Mouse (Mus musculus): ENCODE measurements around the gene Zfp64. TPM values are rescaled to one million over a fixed set of nuclear protein-coding genes. Genes with fewer than 3 reads are reported as not detected.
"Not testable (repeated sequence)": the region's sequence is repeated elsewhere in the genome, so short reads cannot be mapped to it uniquely, and the experiment has no call there.

Zfp64 gene
- total RNA-seq, 2 experiments from 2014 or later: 15.7 to 16.7 TPM

DNA sequence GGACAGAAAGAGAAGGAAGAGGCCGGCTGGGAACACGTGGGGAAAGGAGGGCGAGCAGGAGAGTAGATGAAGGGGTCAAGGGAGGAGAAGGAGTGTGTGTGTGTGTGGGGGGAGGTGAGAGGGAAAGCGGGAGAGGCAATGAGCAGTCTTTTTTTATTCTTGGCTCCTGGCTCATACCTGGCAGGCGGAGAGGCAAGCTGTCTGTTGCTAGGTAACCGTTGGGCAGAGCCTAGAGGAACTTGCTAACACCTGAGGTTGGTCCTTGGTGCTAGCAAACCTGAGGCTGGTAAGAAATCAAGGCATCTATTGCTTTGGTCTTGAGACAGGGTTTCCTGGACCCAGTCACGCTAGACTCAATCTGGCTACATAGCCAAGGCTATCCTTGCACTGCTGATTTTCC lies 98.7 kb downstream of the Zfp64 start:
- DNase-seq (ENCODE audit: low spot score in 2 of 2): no peak

DNA sequence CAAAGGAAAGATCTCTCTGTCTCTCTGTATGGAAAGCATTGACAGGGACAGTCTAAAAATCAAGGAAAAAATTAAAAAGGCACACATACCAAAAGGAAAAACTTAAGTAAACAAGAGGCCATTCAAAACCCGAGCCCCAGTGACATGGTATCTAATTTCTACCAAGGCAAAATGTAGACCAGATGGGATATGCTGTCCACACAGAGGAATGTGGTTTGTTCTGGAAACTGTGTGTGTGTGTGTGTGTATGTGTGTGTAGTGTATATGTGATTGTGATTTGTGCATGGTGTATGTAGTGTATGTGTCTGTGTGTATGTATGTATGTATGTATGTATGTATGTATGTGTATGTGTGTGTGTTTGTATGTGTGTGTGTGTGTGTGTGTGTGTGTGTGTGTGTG lies 100.6 kb downstream of the Zfp64 start:
- DNase-seq (ENCODE audit: low spot score in 2 of 2): no peak

DNA sequence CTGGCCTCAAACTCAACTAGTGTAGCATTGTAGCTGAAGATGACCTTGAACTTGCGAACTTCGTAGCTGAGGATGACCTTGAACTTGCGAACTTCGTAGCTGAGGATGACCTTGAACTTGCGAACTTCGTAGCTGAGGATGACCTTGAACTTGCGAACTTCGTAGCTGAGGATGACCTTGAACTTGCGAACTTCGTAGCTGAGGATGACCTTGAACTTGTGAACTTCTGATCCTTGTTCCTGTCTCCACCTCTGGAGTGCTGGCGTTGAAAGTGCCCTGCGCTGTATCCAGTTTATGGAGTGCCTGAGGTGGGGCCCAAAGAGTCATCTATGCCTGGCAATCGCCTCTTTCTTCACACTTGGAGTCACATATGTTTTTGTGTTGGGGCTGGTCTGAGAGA lies 101.5 kb downstream of the Zfp64 start:
- DNase-seq (ENCODE audit: low spot score in 2 of 2): not testable (repeated sequence)

DNA sequence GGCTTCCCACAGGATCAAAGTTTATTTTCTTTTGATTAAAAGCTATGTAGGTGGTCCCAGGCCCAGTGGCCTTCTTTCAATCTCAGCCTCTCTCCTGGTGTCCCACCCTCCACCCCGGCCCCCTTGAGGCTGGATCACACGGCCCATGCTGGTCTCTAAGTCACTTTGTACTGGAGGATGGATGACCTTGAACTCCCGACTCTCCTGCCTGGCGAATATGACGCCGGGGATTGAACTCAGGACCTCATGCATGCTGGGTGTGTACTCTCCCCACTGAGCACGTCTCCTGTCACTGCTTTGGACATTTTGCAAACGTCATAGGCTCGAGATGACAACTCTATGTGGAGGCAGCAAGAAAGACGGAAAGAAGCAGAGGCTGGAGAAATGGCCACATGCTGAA lies 103.8 kb downstream of the Zfp64 start:
- DNase-seq (ENCODE audit: low spot score in 2 of 2): no peak

GRCm38 (mm10) chr2:168848553-168848952 lies 106.8 kb downstream of the Zfp64 start:
- DNase-seq (ENCODE audit: low spot score in 2 of 2): no peak

DNA sequence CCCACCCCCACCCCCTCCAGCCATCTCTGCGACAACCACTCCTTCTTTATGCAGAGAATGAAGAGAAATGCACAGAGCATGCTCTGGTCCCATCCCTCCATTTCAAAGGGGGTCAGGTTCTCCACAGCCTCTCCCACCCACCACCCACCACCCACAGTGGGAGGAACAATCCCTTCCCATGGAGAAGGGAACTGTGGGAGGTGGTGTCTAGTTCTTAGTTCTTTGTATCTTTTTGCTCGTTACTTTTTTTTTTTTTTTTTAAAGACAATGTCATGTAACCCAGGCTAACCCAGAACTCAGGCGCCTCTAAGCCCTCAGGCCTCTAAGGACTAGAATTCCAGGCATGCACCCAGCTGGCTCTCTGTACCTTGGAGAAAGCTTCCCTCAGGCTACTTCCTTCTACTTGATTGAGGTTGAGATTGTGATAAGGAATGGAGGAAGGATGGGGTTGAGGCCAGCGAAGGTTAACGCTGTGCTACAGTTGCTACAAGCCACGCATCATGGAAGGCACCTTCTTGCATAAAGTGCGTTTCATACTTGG lies 109.1 kb downstream of the Zfp64 start:
- no peak for DNase-seq (ENCODE audit: low spot score in 2 of 2)

Other genes starting within 250 kb of the Zfp64 start
- gene Atp9a, start 213.2 kb downstream of the Zfp64 start, total RNA-seq (2021): 100 to 1,000 TPM; 417 to 436 TPM
- under 1 TPM; 0.07 to 0.44 TPM for gene Sall4, start 187.6 kb downstream of the Zfp64 start, total RNA-seq (2021)